Mouse (Mus musculus) heart, postnatal 25 days (tissue): ENCODE measurements around the gene Pdzd9. TPM values are rescaled to one million over a fixed set of nuclear protein-coding genes. Genes with fewer than 3 reads are reported as not detected.
A peak's percentile ranks its signal among the peaks of the same experiment; 100 is the strongest.

Source experiments
- DNase-seq: peaks from one replicate; pipeline ENCODE4 v3.0.0; 2022; ENCODE audit warnings: low spot score
- intact Hi-C: fragments of 180-260 bp; cut with DNase I; formaldehyde crosslinking; loops from one replicate; pipeline ENCODE4 v1.15.1; 2025
- total RNA-seq, 2 experiments: library from RNA; stranded (reverse); gene quantifications; 2 replicates each; pipeline ENCODE4 v1.2.3; 2021

The Pdzd9 gene
- total RNA-seq, 2 experiments from 2014 or later, result not detected

GRCm38 (mm10) chr7:120647849-120648248 lies 22.3 kb downstream of the Pdzd9 start:
- intact Hi-C loops, result no loop called here
- no peak for DNase-seq

- intact Hi-C loops, result no loop called here
- no peak for DNase-seq
Observed at GRCm38 (mm10) chr7:120643217-120643616, 26.9 kb downstream of the Pdzd9 start.

- intact Hi-C loops, result loop anchor here (5.0 to 10.0 kb wide), 3 partner anchors 189 to 741 kb away; partner anchors contain the start of genes Dcun1d3, Lyrm1 and Polr3e
- DNase-seq, result no peak
Observed at GRCm38 (mm10) chr7:120635821-120636220, 34.3 kb downstream of the Pdzd9 start.

GRCm38 (mm10) chr7:120635362-120635781 lies 34.8 kb downstream of the Pdzd9 start:
- DNase-seq, result no peak
- intact Hi-C loops, result loop anchor here (5.0 to 10.0 kb wide), 3 partner anchors 189 to 741 kb away; partner anchors contain the start of genes Dcun1d3, Lyrm1 and Polr3e

- intact Hi-C loops, result loop anchor here (5.0 to 10.0 kb wide), 3 partner anchors 190 to 740 kb away; partner anchors contain the start of genes Dcun1d3, Lyrm1 and Polr3e
- DNase-seq, result peak; percentile 75
Observed at GRCm38 (mm10) chr7:120634711-120635361, 35.3 kb downstream of the Pdzd9 start, which contains the start of gene Uqcrc2. Gene Uqcrc2, plus strand, starts transcription at chr7:120635176.

GRCm38 (mm10) chr7:120634301-120634700 lies 35.8 kb downstream of the Pdzd9 start:
- no peak for DNase-seq
- intact Hi-C loops, result loop anchor here (10.0 kb wide), 2 partner anchors 190 to 740 kb away; partner anchors contain the start of genes Dcun1d3 and Lyrm1

GRCm38 (mm10) chr7:120632518-120632917 lies 37.6 kb downstream of the Pdzd9 start:
- intact Hi-C loops, result loop anchor here (10.0 kb wide), 2 partner anchors 192 to 738 kb away; partner anchors contain the start of genes Dcun1d3 and Lyrm1
- no peak for DNase-seq

GRCm38 (mm10) chr7:120620841-120621240 lies 49.3 kb downstream of the Pdzd9 start:
- intact Hi-C loops, result no loop called here

GRCm38 (mm10) chr7:120620075-120620771 lies 49.9 kb downstream of the Pdzd9 start:
- intact Hi-C loops, result no loop called here
- no peak for DNase-seq

More at GRCm38 (mm10) chr7:120620841-120621240, 49.3 kb downstream of the Pdzd9 start:
- no peak for DNase-seq

Other genes starting within 250 kb of the Pdzd9 start
- 1,000 to 10,000 TPM; 1,144 to 1,191 TPM for gene Uqcrc2, start 35.2 kb downstream of the Pdzd9 start, total RNA-seq
- 10 to 100 TPM; 26.5 to 30.7 TPM for gene Mosmo, start 7.3 kb upstream of the Pdzd9 start, total RNA-seq
- 1 to 10 TPM; 2.8 to 3.5 TPM for gene Vwa3a, start 69.0 kb upstream of the Pdzd9 start, total RNA-seq
- gene Gm5737, start 142.0 kb upstream of the Pdzd9 start, total RNA-seq, result not detected
- 10 to 100 TPM; 27.7 to 32.5 TPM for gene Eef2k, start 172.5 kb upstream of the Pdzd9 start, total RNA-seq
- 1 to 10 TPM; 8.2 to 8.7 TPM for gene Polr3e, start 247.4 kb upstream of the Pdzd9 start, total RNA-seq